Mouse (Mus musculus): Measurements from ENCODE around the gene Cfap65. TPM values are rescaled to one million over a fixed set of nuclear protein-coding genes. Genes with fewer than 3 reads are reported as not detected.
A peak's percentile ranks its signal among the peaks of the same experiment; 100 is the strongest.

Gene Cfap65
- polyA plus RNA-seq, 2 experiments, result under 0.01 TPM; not detected in 1

DNA sequence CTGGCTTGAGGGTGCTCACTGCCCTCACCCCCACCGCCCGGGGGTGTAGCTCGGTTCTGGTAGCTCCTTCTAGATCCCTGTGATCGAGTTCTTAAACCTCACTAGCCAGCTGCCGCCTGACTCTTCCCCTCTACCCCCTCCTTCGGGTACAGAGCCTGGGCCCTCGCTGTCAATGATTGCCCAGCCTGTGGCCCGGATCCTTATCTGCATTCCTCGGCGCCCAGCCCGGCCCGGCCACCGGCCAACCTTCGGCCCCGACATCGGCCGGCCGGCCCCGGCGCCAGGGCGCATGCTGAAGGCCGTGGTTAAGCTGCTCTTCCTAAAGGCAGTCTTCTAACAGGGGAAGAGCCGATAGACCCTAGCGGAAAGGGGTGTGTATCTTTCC is 14.3 kb upstream of the Cfap65 start:
- peak overlapping the region; percentile 51 for H3K4me2 ChIP-seq (ENCODE audit: low read depth)
- peak overlapping the region; percentile 46 to 50 for H3K4me3 ChIP-seq (ENCODE audit: insufficient read depth in 1 of 2, low read depth in 2 of 2, low read length in 2 of 2)
- H3K27me3 ChIP-seq (ENCODE audit: control insufficient read depth, insufficient read depth, low read length), result peaks cover 64% of the 10 kb centered on the region
- DNase-seq (ENCODE audit: low read depth in 3 of 3, low spot score in 3 of 3), result no peak
- peak; percentile 41; the same call in 1 of the 2 replicates for ATAC-seq (ENCODE audit: insufficient read depth)
- TF ChIP-seq EP300 (IDR thresholded peaks at IDR 0.05; ENCODE audit: low read depth) (no peak), CTCF (IDR thresholded peaks at IDR 0.05; ENCODE audit: low read depth) (no peak)
- H3K36me3 ChIP-seq (replicated peaks; ENCODE audit: control insufficient read depth, insufficient read depth, low read depth), result no peaks in the 10 kb centered on the region
- no peaks in the 10 kb centered on the region for H3K9me3 ChIP-seq (ENCODE audit: control insufficient read depth, low read length)
- WGBS (ENCODE audit: insufficient replicate concordance), result 3% methylated on average over 24 of the region's 24 CpGs
- H3K9ac ChIP-seq (replicated peaks), result no peak overlapping the region
- H3K4me1 ChIP-seq (replicated peaks; ENCODE audit: control insufficient read depth in 2 of 2, insufficient read depth in 2 of 2, low read length in 1 of 2), result no peaks in the 10 kb centered on the region
- H3K27ac ChIP-seq, result no peak overlapping the region

DNA sequence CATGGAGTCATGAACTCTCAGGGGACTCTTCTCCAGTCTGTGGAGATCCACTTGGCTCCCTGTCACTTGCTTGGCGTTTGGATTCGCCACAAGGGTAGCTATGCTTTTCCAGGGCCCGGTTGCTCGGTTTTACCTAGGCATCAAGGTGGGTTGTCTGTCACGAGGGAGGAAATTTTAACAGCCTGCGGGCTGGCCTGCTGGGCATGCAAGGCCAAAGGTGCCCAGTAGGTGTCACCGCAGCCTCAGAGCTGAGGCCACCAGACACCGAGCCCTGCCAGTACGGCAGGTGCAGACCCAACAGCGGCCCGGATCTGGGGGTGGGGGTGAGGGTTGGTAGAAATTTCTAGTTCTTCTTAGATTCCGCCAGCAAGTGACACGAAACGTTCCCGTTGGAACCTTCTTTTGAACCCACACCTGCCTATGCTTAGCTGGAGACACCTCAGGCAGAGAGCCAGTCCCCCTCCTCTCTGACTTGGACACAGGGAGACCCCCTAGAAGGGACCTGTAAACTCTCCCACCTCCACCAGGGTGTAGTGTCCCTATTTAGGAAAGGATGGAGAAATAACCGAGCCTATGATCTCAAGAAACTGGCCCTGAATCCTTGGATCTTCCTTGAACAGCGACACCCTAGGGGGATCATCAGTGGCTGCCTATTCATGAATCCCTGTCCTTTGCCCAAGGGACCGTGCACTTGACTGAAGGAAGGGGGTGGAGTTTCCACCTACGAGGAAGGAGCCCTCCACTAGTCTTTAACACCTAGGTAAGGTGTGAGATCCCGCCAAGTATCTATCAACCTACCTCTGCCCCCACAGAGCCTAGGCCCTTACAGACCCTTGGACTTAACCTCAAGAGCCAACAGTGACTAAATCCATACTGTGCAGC is 13.6 kb upstream of the Cfap65 start:
- Histone ChIP-seq H3K4me3 (ENCODE audit: insufficient read depth in 1 of 2, low read depth in 2 of 2, low read length in 2 of 2) (peak overlapping the region; percentile 2 to 50; a peak in 2 of 4 replicates), H3K27me3 (ENCODE audit: control insufficient read depth, insufficient read depth, low read length) (peaks cover 62% of the 10 kb centered on the region), H3K4me1 (replicated peaks; ENCODE audit: control insufficient read depth in 2 of 2, insufficient read depth in 2 of 2, low read length in 1 of 2) (no peaks in the 10 kb centered on the region), H3K36me3 (replicated peaks; ENCODE audit: control insufficient read depth, insufficient read depth, low read depth) (no peaks in the 10 kb centered on the region), H3K27ac (no peak overlapping the region), H3K9me3 (ENCODE audit: control insufficient read depth, low read length) (no peaks in the 10 kb centered on the region), H3K4me2 (ENCODE audit: low read depth) (peak overlapping the region; percentile 51), H3K9ac (replicated peaks) (no peak overlapping the region)
- WGBS (ENCODE audit: insufficient replicate concordance), result 3% methylated on average over 20 of the region's 20 CpGs
- DNase-seq (ENCODE audit: low read depth in 3 of 3, low spot score in 3 of 3) (no peak), ATAC-seq (ENCODE audit: insufficient read depth) (peak; percentile 5; the same call in 1 of the 2 replicates)
- TF ChIP-seq CTCF (IDR thresholded peaks at IDR 0.05; ENCODE audit: low read depth), result peak; percentile 85
- no peak for TF ChIP-seq EP300 (IDR thresholded peaks at IDR 0.05; ENCODE audit: low read depth)

DNA sequence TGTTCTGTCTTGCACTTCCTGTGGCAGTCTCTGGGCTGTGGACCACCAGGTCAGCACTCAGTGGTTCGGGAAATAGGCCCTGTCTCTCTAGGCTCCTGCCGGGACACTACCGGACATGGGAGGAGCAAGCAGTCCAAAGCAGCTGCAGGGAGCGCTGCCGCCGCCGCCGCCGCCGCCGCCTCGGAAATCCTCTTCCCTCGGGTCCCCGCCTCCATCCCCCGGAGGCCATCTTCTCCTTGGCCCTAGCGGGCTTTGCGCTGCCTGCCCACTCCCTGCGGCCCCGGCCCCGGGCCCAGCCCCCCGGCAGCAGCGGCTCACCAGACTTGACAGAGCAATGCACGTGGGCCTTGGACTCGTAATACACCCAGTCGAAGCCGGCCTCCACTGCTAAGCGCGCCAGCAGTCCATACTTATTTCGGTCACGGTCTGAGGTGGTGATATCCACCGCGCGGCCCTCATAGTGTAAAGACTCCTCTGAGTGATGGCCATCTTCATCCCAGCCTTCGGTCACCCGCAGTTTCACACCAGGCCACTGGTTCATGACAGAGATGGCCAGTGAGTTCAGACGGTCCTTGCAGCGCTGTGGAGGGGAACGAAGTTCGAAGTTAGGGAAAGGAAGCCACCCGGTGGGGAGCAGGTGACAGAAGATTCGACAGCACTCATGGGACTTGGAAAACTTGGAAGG is 12.7 kb upstream of the Cfap65 start:
- H3K4me3 ChIP-seq (ENCODE audit: insufficient read depth in 1 of 2, low read depth in 2 of 2, low read length in 2 of 2), result no peak overlapping the region
- H3K27ac ChIP-seq, result no peak overlapping the region
- TF ChIP-seq CTCF (IDR thresholded peaks at IDR 0.05; ENCODE audit: low read depth) (no peak), EP300 (IDR thresholded peaks at IDR 0.05; ENCODE audit: low read depth) (no peak)
- WGBS (ENCODE audit: insufficient replicate concordance), result 3% methylated on average over 40 of the region's 41 CpGs
- no peaks in the 10 kb centered on the region for H3K9me3 ChIP-seq (ENCODE audit: control insufficient read depth, low read length)
- DNase-seq (ENCODE audit: low read depth in 3 of 3, low spot score in 3 of 3) (no peak), ATAC-seq (ENCODE audit: insufficient read depth) (no peak)
- H3K4me1 ChIP-seq (replicated peaks; ENCODE audit: control insufficient read depth in 2 of 2, insufficient read depth in 2 of 2, low read length in 1 of 2), result no peaks in the 10 kb centered on the region
- H3K9ac ChIP-seq (replicated peaks), result no peak overlapping the region
- no peak overlapping the region for H3K4me2 ChIP-seq (ENCODE audit: low read depth)
- H3K36me3 ChIP-seq (replicated peaks; ENCODE audit: control insufficient read depth, insufficient read depth, low read depth), result no peaks in the 10 kb centered on the region
- peaks cover 58% of the 10 kb centered on the region for H3K27me3 ChIP-seq (ENCODE audit: control insufficient read depth, insufficient read depth, low read length)

DNA sequence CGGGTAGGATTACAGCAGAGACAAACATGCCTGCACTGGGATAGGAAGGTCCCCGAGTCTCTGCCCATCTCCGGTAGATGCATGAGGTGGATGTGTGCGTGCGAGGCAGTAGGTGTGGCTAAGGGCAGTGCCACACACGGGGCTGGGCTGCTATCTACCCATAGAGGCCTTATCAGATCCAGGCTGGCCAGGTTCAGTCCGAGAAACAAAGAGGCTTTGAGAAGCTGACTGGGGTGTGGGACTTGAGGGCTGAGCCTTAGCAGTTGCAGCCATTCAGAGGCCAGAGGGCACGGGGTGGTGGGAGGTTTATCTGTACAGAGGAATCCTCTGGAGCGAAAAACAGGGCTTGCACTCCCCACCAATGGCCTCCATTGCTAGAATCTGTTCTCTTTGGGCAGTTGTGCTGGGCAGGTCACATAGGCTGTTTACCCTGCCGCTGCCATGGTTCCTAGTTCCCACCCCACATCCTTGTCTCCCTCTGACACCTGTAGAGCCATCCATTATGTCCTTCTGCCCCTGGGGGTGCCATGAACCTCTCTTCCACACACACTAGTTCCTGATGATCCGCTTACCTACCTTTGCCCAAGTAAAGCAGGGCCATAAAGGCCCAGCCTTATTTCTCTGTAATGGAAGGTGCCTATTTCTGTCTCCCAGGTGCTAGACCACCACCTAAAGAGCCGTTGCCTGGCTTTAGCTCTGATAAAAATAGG is 6.4 kb upstream of the Cfap65 start:
- Histone ChIP-seq H3K4me2 (ENCODE audit: low read depth) (no peak overlapping the region), H3K4me3 (ENCODE audit: insufficient read depth in 1 of 2, low read depth in 2 of 2, low read length in 2 of 2) (no peak overlapping the region), H3K27me3 (ENCODE audit: control insufficient read depth, insufficient read depth, low read length) (no peaks in the 10 kb centered on the region; the same call in 1 of the 2 replicates), H3K27ac (no peak overlapping the region), H3K9me3 (ENCODE audit: control insufficient read depth, low read length) (no peaks in the 10 kb centered on the region), H3K36me3 (replicated peaks; ENCODE audit: control insufficient read depth, insufficient read depth, low read depth) (no peaks in the 10 kb centered on the region), H3K9ac (replicated peaks) (no peak overlapping the region), H3K4me1 (replicated peaks; ENCODE audit: control insufficient read depth in 2 of 2, insufficient read depth in 2 of 2, low read length in 1 of 2) (no peaks in the 10 kb centered on the region)
- DNase-seq (ENCODE audit: low read depth in 3 of 3, low spot score in 3 of 3) (no peak), ATAC-seq (ENCODE audit: insufficient read depth) (no peak)
- 41% methylated on average over 12 of the region's 12 CpGs for WGBS (ENCODE audit: insufficient replicate concordance)
- no peak for TF ChIP-seq EP300 (IDR thresholded peaks at IDR 0.05; ENCODE audit: low read depth)
- TF ChIP-seq CTCF (IDR thresholded peaks at IDR 0.05; ENCODE audit: low read depth), result no peak

Measured in liver, embryonic 14.5 days (tissue).